16 mouse cellular contexts compared by ENCODE assay signal in genomic region chr3:86072066-86072465, GRCm38 (mm10).
"Had no signal": no experiment of that assay in that cellular context is flagged by ENCODE, and none has a peak within 500 bp of the region (broad histone marks: within the 10 kb centered on the region; RNA-seq: fewer than 3 reads in every experiment).

No protein-coding gene starts in this region.

- H3K27ac ChIP-seq: liver, embryonic 15.5 days; macrophage; midbrain, embryonic 13.5 days; midbrain, embryonic 15.5 days; neural tube, embryonic 12.5 days; stomach, embryonic 15.5 days; stomach, postnatal 0 days had no signal

- H3K27me3 ChIP-seq: liver, embryonic 15.5 days; megakaryocyte, embryonic 14.5 days; midbrain, embryonic 13.5 days; midbrain, embryonic 15.5 days; neural tube, embryonic 12.5 days; stomach, embryonic 15.5 days had no signal

- H3K4me2 ChIP-seq: liver, embryonic 15.5 days; midbrain, embryonic 11.5 days; midbrain, embryonic 13.5 days; midbrain, embryonic 15.5 days; neural tube, embryonic 12.5 days; stomach, embryonic 15.5 days had no signal

- H3K9ac ChIP-seq: liver, embryonic 15.5 days; liver, postnatal 0 days; midbrain, embryonic 13.5 days; midbrain, embryonic 15.5 days; neural tube, embryonic 12.5 days; stomach, embryonic 15.5 days had no signal

- H3K4me1 ChIP-seq: liver, embryonic 15.5 days; midbrain, embryonic 13.5 days; midbrain, embryonic 15.5 days; neural tube, embryonic 12.5 days; stomach, embryonic 15.5 days had no signal

- DNase-seq: liver, postnatal 0 days; lung, adult 2 months; lung, postnatal 10 days; right cerebral cortex, postnatal 14 days; thymus, adult 2 months; thymus, postnatal 14 days; thymus, postnatal 36 days had no signal

- H3K4me3 ChIP-seq: liver, embryonic 15.5 days; megakaryocyte, embryonic 14.5 days; midbrain, embryonic 13.5 days; midbrain, embryonic 15.5 days; neural tube, embryonic 12.5 days; stomach, embryonic 15.5 days had no signal

- ATAC-seq: liver, postnatal 0 days; midbrain, embryonic 13.5 days; midbrain, embryonic 15.5 days had no signal

- H3K36me3 ChIP-seq: liver, embryonic 15.5 days; midbrain, embryonic 13.5 days; midbrain, embryonic 15.5 days; neural tube, embryonic 12.5 days had no signal

- H3K9me3 ChIP-seq: liver, embryonic 15.5 days; megakaryocyte, embryonic 14.5 days; midbrain, embryonic 13.5 days; midbrain, embryonic 15.5 days; neural tube, embryonic 12.5 days; stomach, embryonic 15.5 days had no signal
